Mouse (Mus musculus) left cerebral cortex, adult 9 months (tissue): Measurements from ENCODE around the gene Ank2.

Experiments
- DNase-seq, 2 experiments: peaks; one replicate each; pipeline ENCODE4 v3.0.0; 2022; ENCODE audit warnings: low spot score in 2 of 2

Ank2 gene

DNA sequence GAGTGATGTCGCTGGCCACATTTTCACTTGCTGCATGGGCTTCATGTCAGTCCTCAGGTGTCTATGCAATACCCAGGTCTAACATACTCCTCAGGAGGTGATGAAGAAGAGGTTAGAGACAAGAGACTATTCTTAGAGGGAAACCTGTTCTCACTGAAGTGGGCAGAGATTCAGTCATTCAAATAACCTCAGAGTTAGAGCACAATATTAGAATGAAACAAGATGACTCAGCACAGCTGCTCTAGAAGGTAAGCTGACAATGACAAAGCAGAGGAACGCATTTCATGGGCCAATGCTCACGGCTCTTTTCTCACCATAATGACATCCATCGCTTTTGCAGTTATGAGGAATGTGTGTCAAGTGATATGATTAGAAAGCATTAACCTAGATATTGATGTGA is 475.2 kb downstream of the Ank2 start:
- no peak for DNase-seq

DNA sequence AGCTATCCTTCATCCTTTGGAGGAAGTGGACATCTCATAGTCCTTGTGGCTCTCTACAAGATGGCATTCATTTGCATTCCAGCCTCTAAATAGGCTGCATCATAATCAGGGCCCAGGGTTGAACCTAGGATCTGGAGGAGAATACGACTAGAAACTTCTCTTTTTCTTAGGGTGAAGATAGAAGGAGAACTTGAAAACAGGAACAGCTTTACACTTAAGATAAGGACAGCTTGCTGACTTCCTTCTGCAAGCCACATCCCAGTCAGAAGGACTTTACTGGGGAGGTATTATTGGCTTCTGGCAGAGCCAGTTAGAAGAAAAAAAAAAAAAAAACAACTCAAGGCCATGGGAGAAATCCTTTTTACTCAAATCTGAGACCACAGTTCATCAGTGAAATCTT is 479.0 kb downstream of the Ank2 start:
- DNase-seq, result no peak

DNA sequence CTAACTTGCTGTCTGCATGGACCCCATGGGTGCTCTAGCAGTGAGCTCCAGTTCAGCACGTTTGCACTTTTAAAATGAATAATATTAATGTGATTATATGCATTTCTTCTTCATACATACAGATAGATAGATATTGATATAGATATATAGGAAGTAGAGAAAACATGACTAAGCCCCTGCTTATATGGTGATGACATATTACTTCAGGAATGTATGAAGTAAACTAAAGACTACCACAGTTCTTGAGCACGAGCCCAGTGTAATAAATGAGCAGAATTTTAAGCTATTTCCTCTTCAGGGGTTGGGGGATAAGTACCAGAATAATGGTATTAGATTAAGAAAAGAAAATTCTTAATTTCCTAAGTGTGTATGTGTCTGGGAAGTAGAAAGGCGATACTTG is 479.4 kb downstream of the Ank2 start:
- no peak for DNase-seq

GRCm38 (mm10) chr3:127019109-127019508 is 480.0 kb downstream of the Ank2 start:
- no peak for DNase-seq

- no peak for DNase-seq
Measured at GRCm38 (mm10) chr3:127017523-127017922, 481.6 kb downstream of the Ank2 start.

DNA sequence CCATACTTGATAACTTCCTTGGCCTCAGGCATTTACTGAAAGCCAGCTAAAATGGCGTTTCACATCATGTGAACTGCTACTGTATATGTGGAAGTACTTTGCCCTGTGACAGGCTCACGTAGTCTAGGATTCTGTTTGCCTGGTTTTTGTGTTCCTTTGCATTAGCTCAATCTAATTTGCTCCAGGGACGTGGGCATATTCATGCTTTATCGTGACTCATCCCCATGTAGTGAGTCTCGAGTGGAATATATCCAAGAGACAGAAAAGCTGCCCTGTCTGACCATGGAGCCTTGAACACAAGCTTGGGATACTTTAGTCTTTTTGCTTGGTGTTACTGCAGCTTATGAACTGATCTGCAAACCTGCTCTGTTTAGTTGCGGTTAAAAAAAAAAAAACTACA is 483.6 kb downstream of the Ank2 start:
- no peak for DNase-seq

- no peak for DNase-seq
Measured at GRCm38 (mm10) chr3:127015175-127015574, 484.0 kb downstream of the Ank2 start.

- no peak for DNase-seq
Measured at GRCm38 (mm10) chr3:127013976-127014375, 485.2 kb downstream of the Ank2 start.

- no peak for DNase-seq
Measured at GRCm38 (mm10) chr3:127012525-127012924, 486.6 kb downstream of the Ank2 start.

DNA sequence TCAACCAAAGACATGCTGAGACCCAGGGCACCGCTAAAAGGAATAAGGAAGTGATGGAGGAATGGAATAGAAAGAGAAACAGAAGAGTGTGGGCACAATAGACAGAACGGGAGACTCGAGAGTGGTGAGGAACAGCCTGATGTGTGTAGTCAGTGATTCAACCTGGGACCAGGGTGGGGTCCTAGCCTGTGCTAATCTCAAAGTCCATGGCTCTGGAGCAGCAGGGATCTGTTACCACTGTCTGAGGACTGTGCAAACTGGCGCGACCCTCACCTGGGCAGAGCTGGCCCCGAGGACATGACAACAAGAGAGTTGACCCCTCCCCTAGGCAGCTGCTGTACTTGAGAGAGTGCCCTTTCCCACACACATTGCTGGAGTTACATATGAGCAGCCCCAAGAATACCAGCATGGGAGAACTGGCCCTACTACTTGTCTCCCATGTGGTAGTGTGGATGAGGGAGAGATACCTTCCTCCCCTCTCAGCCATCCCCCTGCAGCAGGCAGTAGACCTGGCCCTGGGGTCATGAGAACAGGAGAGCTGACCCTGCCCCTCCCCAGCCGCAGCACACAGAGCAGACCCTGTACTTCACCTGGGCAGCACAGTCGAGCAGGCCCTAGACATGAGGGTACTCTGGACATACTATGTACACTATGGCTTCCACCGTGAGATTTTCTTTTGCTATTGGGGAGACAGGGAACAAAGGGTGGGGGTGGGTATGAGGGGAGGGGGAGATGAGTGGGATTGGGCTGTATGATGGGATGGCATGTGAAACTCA is 493.1 kb downstream of the Ank2 start:
- DNase-seq, result no peak

- no peak for DNase-seq
Measured at GRCm38 (mm10) chr3:127004860-127005633, 494.1 kb downstream of the Ank2 start.

DNA sequence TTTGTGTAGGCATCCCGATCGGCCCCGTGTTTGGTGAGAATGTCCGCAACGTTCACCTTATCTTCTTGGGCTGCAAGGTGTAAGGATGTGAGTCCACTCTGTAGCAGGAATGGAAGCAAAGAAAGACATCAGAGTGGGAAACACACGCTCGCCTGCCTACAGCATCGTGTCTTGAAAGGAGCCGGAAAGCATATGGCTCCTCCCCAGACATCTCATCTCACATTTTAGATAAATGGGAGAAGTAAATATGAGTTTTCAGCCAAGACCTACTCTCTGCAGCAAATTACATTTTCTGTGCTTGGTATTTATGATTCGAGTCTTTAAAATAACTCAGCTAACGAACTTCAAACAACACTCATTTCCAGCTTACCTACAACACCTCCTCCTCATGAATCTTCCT is 495.2 kb downstream of the Ank2 start:
- peak in 1 of 2 experiments; percentile 45 for DNase-seq

- DNase-seq, result no peak
Measured at GRCm38 (mm10) chr3:126998742-126999112, 500.4 kb downstream of the Ank2 start.

DNA sequence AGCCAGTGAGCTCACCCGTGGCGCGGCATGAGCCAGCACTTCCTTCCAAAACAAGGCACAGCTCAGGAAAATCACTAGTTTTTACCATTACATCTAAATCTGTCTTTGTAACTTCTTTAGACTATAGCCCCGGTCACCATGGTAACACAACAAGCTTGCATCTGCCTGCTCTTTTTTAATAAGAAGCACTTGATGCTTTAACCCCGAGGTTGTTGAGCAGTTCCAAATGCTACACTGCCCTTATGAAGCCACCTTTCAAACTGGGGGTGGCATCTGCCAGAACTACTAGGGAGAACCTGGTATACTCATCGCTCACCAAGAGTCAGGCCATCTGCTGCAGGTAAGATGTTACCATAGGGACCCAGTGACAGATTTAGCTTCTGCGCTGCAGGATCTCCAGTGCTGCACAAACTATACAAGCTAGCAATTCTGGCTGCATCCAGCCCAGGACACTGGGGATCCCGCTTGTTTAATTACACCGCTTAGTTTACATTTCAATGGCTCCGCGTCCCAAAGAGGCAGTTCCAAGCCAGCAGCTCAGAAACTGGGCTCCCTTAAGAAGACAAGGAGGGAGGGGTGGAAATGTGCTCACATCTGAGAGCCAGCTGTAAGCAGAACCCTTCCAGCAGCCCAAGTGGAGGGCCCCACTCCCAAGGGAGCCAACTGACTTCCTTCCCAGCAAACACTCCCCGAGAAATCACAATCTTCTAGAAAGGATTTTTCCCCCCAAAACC is 501.0 kb downstream of the Ank2 start:
- peak; percentile 64 to 78 for DNase-seq

DNA sequence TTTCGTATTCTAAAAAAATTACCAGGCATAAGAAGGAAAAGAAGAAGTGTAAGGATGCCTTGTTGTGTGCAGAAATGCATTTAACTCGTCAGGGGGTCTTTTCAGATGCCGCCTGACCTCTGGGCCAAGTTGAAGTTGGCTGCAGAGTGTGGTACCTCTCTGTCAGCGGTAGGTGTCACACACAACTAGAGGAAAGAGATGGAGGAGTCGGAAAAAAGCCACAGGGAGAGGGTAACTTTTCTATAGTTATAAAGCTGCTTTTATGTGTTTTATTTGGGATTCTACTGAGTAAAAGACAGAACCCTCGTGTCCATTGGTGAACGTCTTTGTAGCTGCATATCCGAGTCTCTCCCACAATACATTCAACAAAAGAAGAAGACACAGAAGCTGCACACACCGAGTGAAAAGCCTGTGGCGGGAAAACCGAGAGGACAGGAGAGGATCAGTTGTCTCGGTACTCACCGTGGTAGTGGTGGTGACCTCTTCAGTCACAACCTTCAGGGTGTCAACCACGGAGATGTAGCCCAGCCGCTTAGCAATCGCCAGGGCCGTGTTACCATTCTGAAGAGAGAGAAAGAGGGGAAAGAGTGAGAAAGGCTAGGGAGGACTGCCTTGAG is 501.7 kb downstream of the Ank2 start:
- DNase-seq, result no peak

GRCm38 (mm10) chr3:126996721-126997120 is 502.4 kb downstream of the Ank2 start:
- DNase-seq, result no peak

DNA sequence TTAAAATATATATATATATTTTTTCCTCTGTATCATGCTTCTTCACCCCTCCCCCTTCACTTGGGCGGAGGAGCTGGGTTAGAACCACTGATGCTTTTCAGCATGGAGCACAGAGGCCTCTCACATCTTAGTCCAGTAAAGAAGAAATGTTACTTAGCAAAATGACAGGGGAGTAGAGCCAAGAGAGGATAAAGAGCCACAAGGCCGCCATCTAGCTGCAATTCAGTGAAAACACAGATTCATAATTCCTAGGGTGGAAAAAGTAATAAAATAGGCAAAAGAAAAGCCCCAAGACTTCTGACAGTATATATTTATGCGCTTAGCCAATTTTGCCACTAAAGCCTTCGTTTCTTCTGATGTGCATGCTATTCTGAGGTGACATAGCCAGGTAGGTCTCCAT is 503.2 kb downstream of the Ank2 start:
- DNase-seq, result no peak

DNA sequence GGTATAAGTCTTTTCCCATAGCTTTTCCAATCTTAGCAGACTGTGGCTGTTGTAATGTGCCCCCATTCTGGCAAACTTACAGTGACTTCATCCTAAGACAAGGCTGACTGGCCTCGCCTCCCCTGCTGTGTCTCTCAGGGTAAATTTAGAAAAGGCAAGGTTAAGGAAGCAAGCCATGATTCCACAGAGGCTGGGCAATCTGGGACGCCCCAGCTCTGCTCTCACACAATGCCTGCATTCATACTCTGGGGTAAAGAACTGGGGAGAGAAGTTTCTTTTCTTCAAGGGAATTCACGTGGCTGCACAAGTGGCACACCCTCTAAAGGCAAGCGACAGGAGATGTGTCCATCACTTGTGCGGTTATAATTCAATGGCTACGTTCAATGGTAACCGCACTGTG is 505.0 kb downstream of the Ank2 start:
- DNase-seq, result no peak

GRCm38 (mm10) chr3:126989936-126990335 is 509.2 kb downstream of the Ank2 start:
- peak in 1 of 2 experiments; percentile 46 for DNase-seq

- no peak for DNase-seq
Measured at GRCm38 (mm10) chr3:126986687-126987086, 512.5 kb downstream of the Ank2 start.

DNA sequence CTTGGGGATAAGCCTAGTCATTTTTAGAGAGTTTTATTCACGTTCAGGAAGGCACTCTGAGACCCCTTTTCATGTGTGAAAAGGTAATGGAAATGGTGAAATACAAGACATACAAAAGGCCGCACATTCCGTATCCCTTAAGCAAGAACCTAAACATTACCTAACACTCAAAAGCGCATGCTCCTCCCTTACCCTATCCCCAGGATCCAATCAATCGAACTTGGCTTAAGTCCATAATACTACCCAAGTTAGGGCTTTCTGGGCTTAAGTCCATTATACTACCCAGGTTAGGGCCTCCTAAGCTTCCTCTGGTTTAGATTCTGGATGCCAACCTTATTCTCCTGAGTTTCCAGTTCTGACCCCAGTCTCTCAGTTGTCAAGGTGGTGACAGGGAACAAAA is 516.3 kb downstream of the Ank2 start:
- no peak for DNase-seq

DNA sequence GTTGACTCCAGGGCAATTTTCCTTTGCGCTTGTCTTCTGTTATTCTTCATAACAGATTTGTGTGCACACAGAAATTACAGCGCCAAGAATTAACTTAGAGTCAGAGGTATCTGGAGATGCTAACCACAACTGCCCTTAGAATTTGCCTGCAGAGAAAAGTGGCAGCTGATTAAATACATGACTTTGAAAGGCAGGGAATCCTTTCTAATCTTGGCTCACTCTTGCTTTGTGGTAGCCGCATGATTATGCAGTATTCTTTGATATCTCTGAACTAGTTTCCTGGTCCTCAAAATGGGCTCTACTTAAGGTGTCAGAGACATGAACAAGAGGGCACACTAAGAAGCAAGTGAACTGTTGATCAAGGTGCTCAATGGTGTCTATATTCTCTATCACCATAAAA is 518.0 kb downstream of the Ank2 start:
- DNase-seq, result no peak
